Mouse (Mus musculus) myocyte (in vitro differentiated cells): ENCODE data around the gene Chl1.

ENCODE experiments used
- MYOG ChIP-seq, 3 experiments: IDR thresholded peaks; one replicate each; pipeline ENCODE4 v1.6.1; 2011; ENCODE audit warnings: control low read depth in 2 of 3, low read depth in 2 of 3, mild to moderate bottlenecking in 2 of 3; ENCODE audit not compliant: insufficient read length in 2 of 3, control insufficient read depth in 1 of 3, insufficient read depth in 1 of 3
- POLR2A ChIP-seq: IDR thresholded peaks from one replicate; pipeline ENCODE4 v1.6.1; 2011; ENCODE audit warnings: low read depth, mild to moderate bottlenecking, control low read depth, moderate library complexity; ENCODE audit not compliant: insufficient read length

DNA sequence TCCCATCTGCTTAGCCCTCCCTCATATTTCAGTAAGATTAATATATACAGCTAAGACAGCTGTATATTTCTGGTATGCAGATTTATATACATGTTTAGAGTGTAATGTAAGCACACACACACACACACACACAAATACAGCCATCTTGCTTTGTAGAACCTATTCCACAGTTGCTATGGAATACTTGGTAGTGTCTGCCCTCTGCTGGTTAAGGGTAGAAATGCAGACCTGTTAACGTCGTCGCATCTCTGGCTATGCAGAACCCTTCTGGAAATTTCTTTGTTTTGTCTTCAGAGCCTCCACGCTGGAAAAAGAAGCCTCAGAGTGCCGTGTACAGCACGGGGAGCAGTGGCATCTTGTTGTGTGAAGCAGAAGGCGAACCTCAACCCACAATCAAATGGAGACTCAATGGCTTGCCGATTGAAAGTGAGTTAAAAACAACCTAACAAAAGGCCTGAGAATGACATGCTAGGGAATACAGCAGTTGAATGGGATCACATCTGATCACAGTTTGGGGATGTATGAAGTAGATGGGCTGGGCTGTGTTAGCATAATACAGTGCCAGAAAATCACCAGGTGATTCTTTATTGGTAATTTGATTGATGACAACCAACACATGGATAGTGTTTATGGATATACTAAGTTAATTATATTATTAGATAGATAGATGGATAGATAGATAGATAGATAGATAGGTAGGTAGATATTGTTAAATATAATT lies 172.6 kb downstream of the Chl1 start:
- TF ChIP-seq POLR2A (no peak), MYOG (IDR thresholded peaks at IDR 0.05; ENCODE audit: control insufficient read depth in 1 of 3, insufficient read depth in 1 of 3, insufficient read length in 2 of 3, low read depth in 2 of 3) (no peak)
